Mouse (Mus musculus) liver, adult 2 months (tissue): ENCODE data around the gene Frzb.

ENCODE experiments used
- CTCF ChIP-seq: fragments of 200-500 bp; IDR thresholded peaks from 2 replicates; pipeline ENCODE4 v1.5.1; 2011; ENCODE audit warnings: low read depth, low read length, control low read depth
- POLR2A ChIP-seq: fragments of 200-500 bp; IDR thresholded peaks from 2 replicates; pipeline ENCODE4 v1.6.1; 2011; ENCODE audit warnings: low read length, control low read depth; ENCODE audit not compliant: insufficient read depth; ENCODE audit errors: extremely low read depth

DNA sequence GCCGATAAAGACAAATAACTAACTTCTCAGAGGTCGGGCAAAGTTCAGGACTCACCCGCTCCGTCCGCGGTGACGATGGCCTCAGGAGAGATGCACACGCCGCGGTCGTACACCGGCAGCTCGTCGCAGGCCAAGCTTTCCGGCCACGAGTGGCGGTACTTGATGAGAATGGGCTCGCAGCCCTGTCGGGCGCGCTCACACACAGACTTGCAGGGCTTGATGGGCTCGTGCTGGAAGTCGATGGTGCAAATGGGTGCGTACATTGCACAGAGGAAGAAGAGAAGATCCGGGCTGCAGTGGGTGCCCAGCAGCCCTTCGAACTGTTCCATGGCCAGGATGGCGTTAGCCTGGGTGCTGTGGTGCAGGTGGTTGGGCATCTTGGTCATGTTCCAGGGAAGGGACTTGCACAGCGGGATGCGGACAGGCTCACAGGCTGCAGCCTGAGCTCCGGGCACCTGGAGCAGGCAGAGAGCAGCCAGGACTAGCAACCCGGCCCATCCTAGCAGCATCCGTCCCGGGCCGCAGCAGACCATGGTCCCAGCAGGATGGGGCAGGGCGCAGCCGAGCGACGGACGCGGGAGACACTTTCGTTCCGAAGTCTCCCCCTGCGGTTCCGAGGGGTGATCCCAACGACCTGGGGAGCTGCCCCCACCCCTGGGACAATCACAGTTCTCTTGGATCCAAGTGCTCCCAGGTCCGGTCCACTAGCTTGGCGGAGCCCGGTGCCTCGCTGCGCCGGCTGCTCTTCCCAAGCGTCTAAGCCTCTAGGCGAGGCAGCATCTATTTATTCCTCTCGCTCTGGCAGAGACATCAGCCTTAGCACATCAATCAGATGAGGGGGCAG lies 895 bp downstream of the Frzb start:
- TF ChIP-seq CTCF (no peak), POLR2A (no peak)
